Mouse (Mus musculus) left cerebral cortex, adult 8-10 months (tissue): ENCODE data around the gene Hecw2. TPM values are rescaled to one million over a fixed set of nuclear protein-coding genes. Genes with fewer than 3 reads are reported as not detected.

Experiments used
- DNase-seq, 2 experiments: peaks; one replicate each; pipeline ENCODE4 v3.0.0; 2022; ENCODE audit warnings: low spot score in 2 of 2
- total RNA-seq, 4 experiments: library from RNA; stranded (reverse); gene quantifications; 2 replicates each; pipeline ENCODE4 v1.2.4; 2022

The Hecw2 gene
- total RNA-seq, 4 experiments from 2014 or later, result 64.9 to 83.1 (median 70.7) TPM

GRCm38 (mm10) chr1:53986185-53986892 is 208.6 kb downstream of the Hecw2 start:
- no peak for DNase-seq

DNA sequence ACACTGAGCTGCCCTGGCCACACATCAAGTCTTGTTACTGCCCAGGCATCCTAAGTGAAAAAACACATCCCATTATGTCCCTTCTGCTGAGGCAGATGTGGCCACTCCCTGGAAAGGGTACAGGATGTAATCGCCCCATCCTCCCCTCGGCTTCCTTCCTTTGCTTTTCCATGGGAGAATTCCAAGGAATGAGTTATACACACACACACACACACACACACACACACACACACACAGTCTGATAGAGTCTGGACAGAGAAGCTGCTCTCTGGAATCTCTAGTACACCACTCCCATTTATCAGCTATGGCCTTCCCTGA is 216.5 kb downstream of the Hecw2 start:
- DNase-seq, result no peak

DNA sequence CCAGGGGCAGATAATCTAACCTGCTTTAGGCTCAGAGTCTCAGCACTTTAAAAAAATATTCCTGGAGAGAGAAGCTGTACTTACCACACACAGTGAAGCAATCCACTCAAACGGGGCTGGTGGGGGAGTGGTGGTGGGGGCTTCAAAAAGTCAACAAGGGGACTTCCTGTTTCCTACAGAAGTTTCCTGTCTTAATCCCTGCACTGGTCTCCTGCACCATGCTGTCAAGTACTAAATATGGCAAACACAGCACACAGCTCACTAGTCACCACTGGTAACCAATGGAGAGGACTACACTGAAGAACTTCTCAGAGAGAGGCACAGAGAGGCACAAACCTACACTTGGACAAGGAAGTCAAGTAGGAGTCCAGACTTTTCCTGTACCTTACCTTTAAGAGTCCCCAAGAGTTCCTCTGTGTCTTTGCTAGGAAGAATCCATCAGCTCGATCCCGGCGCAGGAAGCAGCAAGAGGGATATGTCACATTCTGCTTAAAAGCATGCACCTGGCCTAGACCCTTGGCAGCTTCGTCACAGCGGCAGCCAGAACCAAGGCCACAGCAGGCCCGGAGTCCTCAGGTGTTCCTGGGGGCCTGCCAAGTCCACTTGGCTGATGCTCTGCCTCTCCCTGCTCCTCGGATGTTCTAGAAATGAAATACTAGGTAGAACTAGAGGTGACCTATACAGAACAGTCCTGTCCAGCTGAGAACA is 217.0 kb downstream of the Hecw2 start:
- DNase-seq, result no peak

GRCm38 (mm10) chr1:53976721-53977120 is 218.2 kb downstream of the Hecw2 start:
- no peak for DNase-seq

- no peak for DNase-seq
Measured at GRCm38 (mm10) chr1:53976100-53976499, 218.9 kb downstream of the Hecw2 start.

DNA sequence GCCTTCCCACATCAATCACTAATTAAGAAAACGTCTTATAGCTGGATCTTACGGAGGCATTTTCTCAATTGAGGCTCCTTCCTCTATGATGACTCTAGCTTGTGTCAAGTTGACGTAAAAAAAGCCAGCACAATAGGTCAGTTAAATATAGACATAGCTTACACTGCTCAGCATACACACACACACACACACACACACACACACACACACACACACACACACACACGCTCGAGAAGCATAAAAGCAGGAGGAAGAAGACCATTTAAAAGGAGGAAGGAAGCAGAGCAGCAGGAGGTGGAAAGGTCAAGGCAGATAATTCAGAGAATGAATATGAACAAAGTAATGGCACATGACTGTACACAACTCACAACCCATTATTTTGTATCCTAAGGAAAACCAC is 220.0 kb downstream of the Hecw2 start:
- DNase-seq, result no peak

DNA sequence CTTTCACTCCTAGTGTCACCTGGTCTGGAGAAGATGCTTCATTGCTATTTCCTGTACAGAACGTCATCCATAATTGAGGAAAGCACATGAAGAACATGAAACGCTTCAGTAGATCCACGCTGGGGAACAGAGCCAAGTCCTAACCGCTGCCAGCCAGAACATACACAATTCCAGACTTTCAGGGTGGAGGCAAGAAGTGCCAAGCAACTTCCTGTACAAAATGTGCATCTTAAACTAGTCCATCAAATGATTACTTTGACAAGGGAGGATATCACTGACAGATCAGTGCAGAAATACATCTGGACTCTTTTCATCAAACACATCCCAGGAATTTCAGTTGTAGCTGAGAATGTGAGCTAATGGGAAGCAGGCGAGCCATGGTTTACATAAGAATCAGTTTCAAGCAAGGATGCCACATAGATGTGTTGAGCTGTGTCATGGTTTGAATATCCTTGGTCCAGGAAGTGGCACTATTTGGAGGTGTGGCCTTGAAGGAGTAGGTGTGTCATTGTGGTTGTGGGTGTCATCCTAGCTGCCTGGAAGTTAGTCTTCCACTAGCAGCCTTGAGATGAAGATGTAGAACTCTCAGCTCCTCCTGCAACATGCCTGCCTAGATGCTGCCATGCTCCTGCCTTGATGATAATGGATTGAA is 224.5 kb downstream of the Hecw2 start:
- DNase-seq, result no peak

- DNase-seq, result no peak
Measured at GRCm38 (mm10) chr1:53952395-53952794, 242.6 kb downstream of the Hecw2 start.

DNA sequence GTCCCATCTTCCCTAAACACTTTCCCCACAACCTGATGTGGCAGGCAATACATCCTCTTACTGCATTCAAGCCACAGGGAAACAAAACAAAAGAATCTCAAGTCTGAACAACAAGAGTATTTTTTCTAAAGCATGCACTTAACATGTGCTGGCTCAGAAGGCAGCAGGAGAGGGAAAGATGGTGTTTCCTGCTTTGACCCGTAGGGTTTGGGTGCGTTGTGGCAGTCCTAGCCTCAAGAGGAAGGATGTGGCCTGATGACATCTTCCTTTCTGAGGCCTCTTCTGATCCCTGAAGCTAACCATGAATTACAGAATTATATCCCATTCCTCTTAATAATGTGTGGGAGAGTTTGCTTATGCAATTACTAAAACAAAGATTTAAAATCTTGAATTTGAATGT is 249.2 kb downstream of the Hecw2 start:
- no peak for DNase-seq

- DNase-seq, result no peak
Measured at GRCm38 (mm10) chr1:53942468-53942867, 252.5 kb downstream of the Hecw2 start.

DNA sequence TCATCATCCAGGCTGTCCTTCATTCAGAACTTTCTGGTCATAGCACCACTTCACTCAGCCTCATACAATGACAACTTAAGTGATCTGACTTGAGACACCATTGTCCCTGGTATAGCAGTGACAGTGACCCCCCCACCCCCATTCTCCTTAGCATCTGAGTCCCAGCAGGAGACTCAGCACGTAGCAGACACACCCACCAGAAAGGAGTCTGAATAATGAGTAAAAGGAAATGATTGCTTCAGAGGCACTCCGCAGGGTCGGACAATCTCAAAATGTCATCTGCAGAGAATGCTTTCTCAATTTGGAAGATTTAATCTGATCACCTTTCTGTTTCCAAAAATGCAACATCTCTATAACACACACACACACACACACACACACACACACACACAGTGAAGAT is 253.4 kb downstream of the Hecw2 start:
- no peak for DNase-seq

GRCm38 (mm10) chr1:53940268-53941017 is 254.5 kb downstream of the Hecw2 start:
- DNase-seq, result no peak

- no peak for DNase-seq
Measured at GRCm38 (mm10) chr1:53939291-53939690, 255.7 kb downstream of the Hecw2 start.

- DNase-seq, result no peak
Measured at GRCm38 (mm10) chr1:53933308-53933707, 261.7 kb downstream of the Hecw2 start.

- DNase-seq, result no peak
Measured at GRCm38 (mm10) chr1:53931314-53931713, 263.7 kb downstream of the Hecw2 start.

GRCm38 (mm10) chr1:53927605-53928004 is 267.4 kb downstream of the Hecw2 start:
- no peak for DNase-seq

DNA sequence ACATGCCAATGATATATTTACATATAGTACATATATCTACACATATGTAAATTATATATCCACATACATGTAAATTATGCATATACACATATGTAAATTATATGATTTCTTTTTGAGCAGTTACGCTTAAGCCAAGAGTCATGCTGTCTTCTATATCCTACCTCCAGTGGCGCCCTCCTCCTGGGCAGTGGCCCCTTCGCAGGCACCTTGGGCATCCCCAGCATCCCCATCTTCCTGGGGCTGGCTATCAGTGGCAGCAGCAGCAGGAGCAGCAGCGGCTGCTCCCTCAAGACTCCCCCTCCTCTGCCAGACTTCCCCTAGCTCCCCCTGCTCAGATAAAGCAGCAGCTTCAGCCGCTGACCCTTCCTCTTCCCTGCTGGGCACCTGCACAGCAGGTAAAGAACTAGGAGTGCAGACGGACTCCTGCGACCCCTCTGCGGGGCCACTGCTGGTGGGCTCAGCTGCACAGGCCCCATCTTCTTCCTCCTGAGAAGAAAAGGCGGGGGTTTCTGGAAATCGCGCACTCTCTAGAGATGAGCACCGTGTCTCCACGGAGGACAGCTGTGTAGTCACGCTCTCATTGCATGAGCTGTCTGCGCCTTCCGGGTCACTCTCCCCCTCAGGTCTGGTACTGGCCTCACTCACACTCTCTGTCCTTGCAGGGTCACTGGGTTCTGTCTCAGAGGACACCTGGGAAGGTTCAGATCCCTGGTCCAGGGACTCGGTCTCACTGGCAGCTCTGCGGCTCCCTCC is 269.6 kb downstream of the Hecw2 start:
- no peak for DNase-seq

- no peak for DNase-seq
Measured at GRCm38 (mm10) chr1:53911848-53912247, 283.1 kb downstream of the Hecw2 start.

DNA sequence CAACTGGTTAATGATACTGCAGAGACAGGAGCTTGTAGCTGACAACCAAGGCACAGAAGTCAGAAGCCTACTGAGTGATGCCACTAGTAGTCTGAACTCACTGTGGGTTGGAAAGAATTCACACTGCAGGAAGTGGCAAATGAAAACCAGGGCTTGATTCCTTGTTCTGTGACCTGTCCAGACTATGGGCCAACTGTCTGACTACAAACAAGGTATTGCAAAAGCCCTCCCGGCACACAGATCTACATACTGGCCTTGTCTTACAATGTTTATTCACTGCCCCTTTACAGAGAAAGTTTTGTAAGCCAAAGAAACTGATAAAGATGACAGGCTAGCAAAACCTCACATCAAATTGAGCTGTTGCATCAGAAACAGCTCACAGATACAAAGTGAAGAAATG is 284.7 kb downstream of the Hecw2 start:
- no peak for DNase-seq

GRCm38 (mm10) chr1:53909118-53909517 is 285.9 kb downstream of the Hecw2 start:
- no peak for DNase-seq

- no peak for DNase-seq
Measured at GRCm38 (mm10) chr1:53906175-53906574, 288.8 kb downstream of the Hecw2 start.
